Mouse (Mus musculus): ENCODE measurements at regions not wholly inside any gene's neighbourhood (a gene's known extent, or its start where the extent isn't known, plus 50 kb on each side); places are given as distances from the start of the nearest gene placed in this dataset.

- in situ Hi-C loops (cut with MboI, MseI), result no loop called here
Measured at GRCm38 (mm10) chr17:83129658-83130057, 85.4 kb upstream of the Pkdcc start.

GRCm38 (mm10) chr17:83133201-83133600 is 81.9 kb upstream of the Pkdcc start:
- in situ Hi-C loops (cut with MboI, MseI), result no loop called here

GRCm38 (mm10) chr17:83135441-83136120 is 79.5 kb upstream of the Pkdcc start:
- in situ Hi-C loops (cut with MboI, MseI), result no loop called here

- in situ Hi-C loops (cut with MboI, MseI), result no loop called here
Measured at GRCm38 (mm10) chr17:83136267-83136666, 78.8 kb upstream of the Pkdcc start.

GRCm38 (mm10) chr17:83137720-83138119 is 77.4 kb upstream of the Pkdcc start:
- in situ Hi-C loops (cut with MboI, MseI), result no loop called here

GRCm38 (mm10) chr17:83138493-83139417 is 76.3 kb upstream of the Pkdcc start:
- in situ Hi-C loops (cut with MboI, MseI), result no loop called here

- in situ Hi-C loops (cut with MboI, MseI), result loop anchor here (5.0 kb wide), 1 partner anchor 41 kb away; no protein-coding TSS in a partner anchor
Measured at GRCm38 (mm10) chr17:83148371-83148929, 66.6 kb upstream of the Pkdcc start.

GRCm38 (mm10) chr17:83149336-83149735 is 65.8 kb upstream of the Pkdcc start:
- in situ Hi-C loops (cut with MboI, MseI), result loop anchor here (5.0 kb wide), 1 partner anchor 42 kb away; no protein-coding TSS in a partner anchor

GRCm38 (mm10) chr17:83155106-83155505 is 60.0 kb upstream of the Pkdcc start:
- in situ Hi-C loops (cut with MboI, MseI), result no loop called here

GRCm38 (mm10) chr17:83156682-83157081 is 58.4 kb upstream of the Pkdcc start:
- in situ Hi-C loops (cut with MboI, MseI), result no loop called here

- in situ Hi-C loops (cut with MboI, MseI), result no loop called here
Measured at GRCm38 (mm10) chr17:83158053-83158452, 57.0 kb upstream of the Pkdcc start.

GRCm38 (mm10) chr17:83158652-83159051 is 56.4 kb upstream of the Pkdcc start:
- in situ Hi-C loops (cut with MboI, MseI), result no loop called here

GRCm38 (mm10) chr17:83159634-83160033 is 55.5 kb upstream of the Pkdcc start:
- in situ Hi-C loops (cut with MboI, MseI), result no loop called here

- in situ Hi-C loops (cut with MboI, MseI), result no loop called here
Measured at GRCm38 (mm10) chr17:83160296-83160695, 54.8 kb upstream of the Pkdcc start.

- in situ Hi-C loops (cut with MboI, MseI), result no loop called here
Measured at GRCm38 (mm10) chr17:83161731-83162130, 53.4 kb upstream of the Pkdcc start.

- in situ Hi-C loops (cut with MboI, MseI), result no loop called here
Measured at GRCm38 (mm10) chr17:83163952-83164560, 51.0 kb upstream of the Pkdcc start.

GRCm38 (mm10) chr17:83164728-83165127 is 50.4 kb upstream of the Pkdcc start:
- in situ Hi-C loops (cut with MboI, MseI), result no loop called here

GRCm38 (mm10) chr17:83165140-83165539 is 50.0 kb upstream of the Pkdcc start:
- in situ Hi-C loops (cut with MboI, MseI), result no loop called here

Measured in T-helper 1 cell (primary cell).